Mouse (Mus musculus): ENCODE results near the gene Dll3.
A peak's percentile ranks its signal among the peaks of the same experiment; 100 is the strongest.

The Dll3 gene

GRCm38 (mm10) chr7:28309737-28310136 lies 7.7 kb upstream of the Dll3 start:
- no peak for DNase-seq (ENCODE audit: low spot score)

GRCm38 (mm10) chr7:28306216-28306615 lies 4.2 kb upstream of the Dll3 start:
- no peak for DNase-seq (ENCODE audit: low spot score)

DNA sequence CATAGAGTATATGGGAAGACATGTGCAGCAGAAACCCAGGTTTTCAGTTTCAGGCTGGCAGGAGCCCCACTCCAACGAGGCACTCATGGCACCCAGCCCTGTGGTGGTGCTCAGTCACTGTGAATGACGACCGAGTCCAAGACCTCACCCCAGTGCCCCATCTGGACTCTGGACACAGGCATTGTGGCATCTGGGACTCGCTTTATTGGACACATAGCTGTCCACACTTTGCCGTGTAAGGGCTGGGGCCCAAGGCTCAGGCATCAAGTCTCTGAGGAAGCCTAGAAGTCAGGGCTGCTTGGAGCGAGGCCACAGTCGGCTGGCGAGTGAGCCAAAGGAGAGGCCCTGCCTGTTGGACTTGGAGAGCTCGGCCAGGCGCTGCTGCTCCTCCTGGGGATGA lies 3.6 kb upstream of the Dll3 start:
- DNase-seq (ENCODE audit: low spot score) = no peak

- DNase-seq (ENCODE audit: low spot score) = peak; percentile 55
Measured at GRCm38 (mm10) chr7:28298837-28299625, 3.0 kb downstream of the Dll3 start.

GRCm38 (mm10) chr7:28294481-28294880 lies 7.6 kb downstream of the Dll3 start:
- no peak for DNase-seq (ENCODE audit: low spot score)

- no peak for DNase-seq (ENCODE audit: low spot score)
Measured at GRCm38 (mm10) chr7:28290638-28291590, 11.1 kb downstream of the Dll3 start, which contains the start of gene Selenov. TSS of gene Selenov (minus strand) at chr7:28291186.

- no peak for DNase-seq (ENCODE audit: low spot score)
Measured at GRCm38 (mm10) chr7:28290165-28290564, 11.9 kb downstream of the Dll3 start.

- DNase-seq (ENCODE audit: low spot score) = no peak
Measured at GRCm38 (mm10) chr7:28280630-28281029, 21.4 kb downstream of the Dll3 start.

DNA sequence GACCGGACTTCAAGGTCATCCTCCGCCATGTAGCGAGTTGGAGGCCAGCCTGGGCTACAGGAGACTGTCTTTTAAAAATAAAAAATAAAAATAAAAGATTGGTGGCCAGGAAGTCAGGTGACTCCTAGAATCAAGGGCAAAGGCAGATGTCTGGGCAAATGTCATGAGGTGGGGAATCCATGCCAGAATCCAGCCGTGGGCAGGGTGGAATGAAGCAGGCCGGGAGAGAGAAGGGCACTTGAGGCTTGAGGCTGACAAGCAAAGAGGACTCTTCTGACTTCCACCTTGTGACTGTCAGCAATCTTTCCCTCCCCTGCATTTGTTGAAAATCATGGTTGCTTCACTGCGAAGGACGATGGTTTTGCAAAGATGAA lies 23.8 kb downstream of the Dll3 start:
- DNase-seq (ENCODE audit: low spot score) = no peak

- DNase-seq (ENCODE audit: low spot score) = peak; percentile 94
Measured at GRCm38 (mm10) chr7:28277615-28278278, 24.3 kb downstream of the Dll3 start, which contains the start of gene Eid2b. TSS of gene Eid2b (plus strand) at chr7:28277739.

GRCm38 (mm10) chr7:28277237-28277614 lies 24.8 kb downstream of the Dll3 start:
- DNase-seq (ENCODE audit: low spot score) = no peak

GRCm38 (mm10) chr7:28271761-28272160 lies 30.3 kb downstream of the Dll3 start:
- no peak for DNase-seq (ENCODE audit: low spot score)

DNA sequence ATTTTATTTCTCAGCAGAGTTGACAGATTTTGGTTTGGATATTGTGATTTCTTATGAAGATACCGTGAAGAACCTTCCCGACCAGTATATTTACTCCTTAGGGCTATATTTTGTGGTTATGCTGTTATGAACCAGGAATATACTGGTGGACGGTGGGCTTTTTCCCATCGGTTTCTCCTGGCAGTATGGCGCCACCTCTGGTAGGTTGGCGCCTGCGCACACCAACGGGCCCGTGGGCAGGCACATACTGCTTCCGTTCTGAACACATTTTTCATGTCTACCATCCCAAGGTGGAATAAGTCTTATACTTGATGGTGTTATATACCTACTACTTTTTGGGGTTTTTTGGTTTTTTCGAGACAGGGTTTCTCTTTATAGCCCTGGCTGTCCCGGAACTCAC lies 32.7 kb downstream of the Dll3 start:
- DNase-seq (ENCODE audit: low spot score) = no peak

- DNase-seq (ENCODE audit: low spot score) = no peak
Measured at GRCm38 (mm10) chr7:28268576-28268975, 33.5 kb downstream of the Dll3 start.

- DNase-seq (ENCODE audit: low spot score) = no peak
Measured at GRCm38 (mm10) chr7:28268042-28268531, 34.0 kb downstream of the Dll3 start.

DNA sequence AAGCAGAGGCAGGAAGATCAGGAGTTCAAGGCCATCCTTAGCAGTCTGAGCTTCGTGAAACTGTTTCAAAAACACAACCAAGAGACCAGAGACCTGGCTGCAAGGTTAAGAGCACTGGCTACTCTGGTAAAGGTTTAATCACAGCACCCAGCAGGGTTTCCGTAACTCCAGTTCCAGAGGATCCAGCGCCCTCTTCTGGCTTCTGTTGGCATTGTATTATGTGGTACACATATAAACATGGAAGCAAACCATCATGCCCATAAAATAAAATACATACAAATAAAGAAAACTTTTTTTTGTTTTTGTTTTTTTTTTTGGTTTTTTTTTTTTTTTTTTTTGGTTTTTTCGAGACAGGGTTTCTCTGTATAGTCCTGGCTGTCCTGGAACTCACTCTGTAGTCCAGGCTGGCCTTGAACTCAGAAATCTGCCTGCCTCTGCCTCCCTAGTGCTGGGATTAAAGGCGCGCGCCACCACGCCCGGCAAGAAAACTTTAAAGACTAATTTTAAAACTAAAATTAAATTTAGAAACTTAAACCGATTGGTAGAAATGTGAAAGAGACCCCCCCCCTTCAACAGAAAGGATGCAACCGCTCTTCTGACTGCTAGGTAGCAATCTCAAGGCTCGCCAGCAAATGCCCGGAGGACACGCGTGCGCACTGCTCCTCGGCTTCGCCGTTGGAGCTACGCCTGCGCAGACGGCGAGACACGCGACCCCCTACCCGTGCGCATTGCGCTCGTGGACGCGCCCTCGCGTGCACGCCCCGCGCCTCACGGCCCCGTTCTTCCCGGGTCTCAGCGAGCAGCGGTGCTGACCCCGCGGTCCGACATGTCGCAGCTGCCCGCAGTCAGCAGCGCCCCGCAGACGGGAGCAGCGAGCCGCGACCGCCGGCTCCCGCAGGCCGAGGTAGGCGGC lies 34.7 kb downstream of the Dll3 start, which contains the start of gene Eid2:
Eid2 (plus strand) TSS at position 753 of the 913 bp plus-strand sequence.
- no peak for DNase-seq (ENCODE audit: low spot score)

DNA sequence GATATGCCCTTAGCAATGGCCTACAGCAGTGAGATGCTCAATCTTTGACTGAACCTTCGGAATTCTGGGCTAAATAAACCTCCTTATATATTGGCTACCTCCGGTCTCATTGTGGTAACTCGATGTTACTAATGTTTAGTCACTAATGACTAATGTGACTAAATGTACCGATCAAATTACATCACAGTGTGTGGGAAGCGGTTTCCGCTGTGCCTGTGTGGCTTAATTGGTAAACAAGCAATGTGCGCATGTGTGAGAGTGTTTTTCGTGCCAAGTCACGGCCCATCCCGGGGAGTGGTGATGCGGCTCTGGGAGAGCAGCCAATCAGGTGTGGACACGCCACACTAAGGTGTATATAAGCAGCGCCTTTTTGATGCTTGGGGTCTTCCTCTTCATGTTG lies 36.6 kb downstream of the Dll3 start:
- DNase-seq (ENCODE audit: low spot score) = no peak

DNA sequence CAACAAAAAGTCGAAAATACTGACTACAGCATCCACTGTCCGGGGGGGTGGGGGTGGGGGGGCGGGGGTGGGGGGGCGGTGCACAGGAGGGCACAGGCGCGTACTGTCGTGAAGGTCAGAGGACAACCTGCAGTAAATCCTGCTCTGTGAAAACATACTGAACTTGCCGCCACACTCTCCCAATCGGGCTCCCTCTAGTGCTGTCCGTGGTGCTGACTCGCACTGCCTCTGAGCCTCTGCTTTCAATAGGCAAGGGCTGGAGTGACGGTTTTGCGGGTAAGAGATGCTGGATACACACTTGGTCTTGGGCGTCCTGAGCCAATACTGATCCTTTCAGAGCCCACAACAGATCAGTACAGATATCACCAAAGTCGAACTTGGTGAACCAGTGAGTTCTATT lies 38.3 kb downstream of the Dll3 start:
- peak; percentile 58 for DNase-seq (ENCODE audit: low spot score)

DNA sequence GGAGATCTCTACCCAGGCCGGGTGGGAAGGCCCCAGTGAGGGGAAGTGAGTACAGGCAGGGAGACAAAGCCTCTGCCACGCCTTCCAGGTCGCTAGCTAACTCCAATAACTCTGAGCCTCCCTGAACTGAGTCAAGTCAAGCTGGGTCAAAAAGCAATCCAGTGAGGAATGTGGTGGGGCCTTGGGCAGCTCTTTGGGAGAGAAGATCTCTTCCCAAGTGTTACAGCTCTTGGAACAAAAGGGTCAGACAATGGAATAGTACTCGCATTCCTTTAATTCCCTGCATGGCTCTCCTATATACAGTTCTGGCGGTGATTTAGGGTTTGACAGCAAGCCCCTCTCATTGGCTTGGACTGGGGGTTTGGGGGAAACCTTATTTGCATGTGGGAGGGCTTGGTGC lies 39.2 kb downstream of the Dll3 start:
- DNase-seq (ENCODE audit: low spot score) = no peak

DNA sequence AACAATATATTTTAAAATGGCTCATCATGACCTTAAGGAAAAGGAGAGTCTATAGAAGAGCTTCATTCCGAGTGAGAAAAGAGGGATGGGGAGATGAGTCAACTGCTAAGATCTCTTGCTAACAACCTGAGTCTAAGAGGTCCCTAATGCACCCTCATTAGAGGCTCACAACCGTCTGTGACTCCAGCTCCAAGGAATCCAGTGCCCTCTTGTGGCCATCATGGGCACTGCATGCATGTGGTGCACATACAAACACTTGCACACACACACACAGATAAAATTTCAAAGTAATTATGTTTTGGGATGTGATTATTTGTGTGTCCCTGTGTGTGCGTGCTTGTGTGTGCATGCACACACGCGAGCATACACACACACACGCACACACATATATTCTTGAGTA lies 46.6 kb downstream of the Dll3 start:
- DNase-seq (ENCODE audit: low spot score) = no peak

DNA sequence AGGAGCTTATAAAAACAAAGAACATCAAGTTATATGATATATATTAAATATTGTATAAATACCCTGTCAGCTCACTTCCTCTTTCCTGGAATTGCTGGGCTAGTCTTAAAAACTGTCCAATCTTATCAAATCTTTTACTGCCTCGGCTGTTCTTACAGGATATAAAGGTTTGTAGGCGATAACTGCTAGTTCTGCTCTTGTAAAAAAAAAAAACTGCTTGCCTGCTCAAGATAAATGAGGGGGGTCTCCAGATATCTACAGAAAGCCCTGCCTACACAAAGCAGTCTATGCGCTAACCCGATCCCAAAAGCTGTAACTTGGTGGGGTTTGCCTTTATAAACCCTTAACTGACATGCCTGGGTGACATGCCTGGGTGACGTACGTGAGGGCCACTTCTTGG lies 47.4 kb downstream of the Dll3 start:
- no peak for DNase-seq (ENCODE audit: low spot score)
